Mouse (Mus musculus): Measurements from ENCODE around the gene Mpv17. TPM values are rescaled to one million over a fixed set of nuclear protein-coding genes. Genes with fewer than 3 reads are reported as not detected.

Mpv17 gene
- total and polyA plus RNA-seq, 2 experiments from 2014 or later, result 52.1 to 75.0 TPM

- H3K27ac ChIP-seq, result no peak overlapping the region
- 73% methylated on average over 4 of the region's 4 CpGs for WGBS
- ATAC-seq, result no peak
- H3K36me3 ChIP-seq (ENCODE audit: insufficient read depth, low read length), result peaks cover 43% of the 10 kb centered on the region
- peak; percentile 50 for TF ChIP-seq CTCF (IDR thresholded peaks at IDR 0.05; ENCODE audit: low read depth)
- DNase-seq (ENCODE audit: low spot score), result peak; percentile 36
- no peaks in the 10 kb centered on the region for H3K9me3 ChIP-seq (ENCODE audit: low read length)
- no peak overlapping the region for H3K4me2 ChIP-seq (ENCODE audit: low read depth, low read length)
- no peaks in the 10 kb centered on the region for H3K27me3 ChIP-seq (ENCODE audit: insufficient read depth, low read length)
- H3K4me3 ChIP-seq (ENCODE audit: low read length), result no peak overlapping the region
- H3K9ac ChIP-seq (replicated peaks; ENCODE audit: low read length), result no peak overlapping the region
- peaks cover 7% of the 10 kb centered on the region for H3K4me1 ChIP-seq (ENCODE audit: insufficient read depth, low read length)
Observed at GRCm38 (mm10) chr5:31188223-31188840, 34.3 kb upstream of the Mpv17 start.

GRCm38 (mm10) chr5:31183678-31184077 is 29.6 kb upstream of the Mpv17 start:
- Histone ChIP-seq H3K27me3 (ENCODE audit: insufficient read depth, low read length) (no peaks in the 10 kb centered on the region), H3K4me2 (ENCODE audit: low read depth, low read length) (no peak overlapping the region), H3K9me3 (ENCODE audit: low read length) (no peaks in the 10 kb centered on the region), H3K4me1 (ENCODE audit: insufficient read depth, low read length) (no peaks in the 10 kb centered on the region; the same call in 1 of the 2 replicates), H3K36me3 (ENCODE audit: insufficient read depth, low read length) (peaks cover 19% of the 10 kb centered on the region; the same call in 1 of the 2 replicates), H3K4me3 (ENCODE audit: low read length) (no peak overlapping the region), H3K27ac (no peak overlapping the region), H3K9ac (replicated peaks; ENCODE audit: low read length) (no peak overlapping the region)
- 60% methylated on average over 4 of the region's 4 CpGs for WGBS
- DNase-seq (ENCODE audit: low spot score) (no peak), ATAC-seq (no peak)
- TF ChIP-seq CTCF (IDR thresholded peaks at IDR 0.05; ENCODE audit: low read depth), result no peak

GRCm38 (mm10) chr5:31181183-31181770 is 27.2 kb upstream of the Mpv17 start:
- Histone ChIP-seq H3K27me3 (ENCODE audit: insufficient read depth, low read length) (no peaks in the 10 kb centered on the region), H3K9me3 (ENCODE audit: low read length) (no peaks in the 10 kb centered on the region), H3K36me3 (ENCODE audit: insufficient read depth, low read length) (no peaks in the 10 kb centered on the region), H3K9ac (replicated peaks; ENCODE audit: low read length) (no peak overlapping the region), H3K4me1 (ENCODE audit: insufficient read depth, low read length) (no peaks in the 10 kb centered on the region; the same call in 1 of the 2 replicates), H3K4me3 (ENCODE audit: low read length) (no peak overlapping the region), H3K4me2 (ENCODE audit: low read depth, low read length) (no peak overlapping the region), H3K27ac (no peak overlapping the region)
- DNase-seq (ENCODE audit: low spot score) (no peak), ATAC-seq (no peak)
- no peak for TF ChIP-seq CTCF (IDR thresholded peaks at IDR 0.05; ENCODE audit: low read depth)
- 95% methylated on average over 9 of the region's 9 CpGs for WGBS

- H3K4me1 ChIP-seq (ENCODE audit: insufficient read depth, low read length), result no peaks in the 10 kb centered on the region; the same call in 1 of the 2 replicates
- H3K9ac ChIP-seq (replicated peaks; ENCODE audit: low read length), result peak within 1 kb of the TSS; percentile 81
- peak within 1 kb of the TSS; percentile 89 for H3K4me2 ChIP-seq (ENCODE audit: low read depth, low read length)
- no peaks in the 10 kb centered on the region for H3K9me3 ChIP-seq (ENCODE audit: low read length)
- WGBS, result under 1% methylated on average over 59 of the region's 59 CpGs
- DNase-seq (ENCODE audit: low spot score), result peak; percentile 99
- H3K27ac ChIP-seq, result peak within 1 kb of the TSS; percentile 96
- peak within 1 kb of the TSS; percentile 86 for H3K4me3 ChIP-seq (ENCODE audit: low read length)
- no peaks in the 10 kb centered on the region for H3K36me3 ChIP-seq (ENCODE audit: insufficient read depth, low read length)
- no peaks in the 10 kb centered on the region for H3K27me3 ChIP-seq (ENCODE audit: insufficient read depth, low read length)
- peak; percentile 98 for ATAC-seq
- TF ChIP-seq CTCF (IDR thresholded peaks at IDR 0.05; ENCODE audit: low read depth), result no peak; the same call in 1 of the 2 replicates
Observed at GRCm38 (mm10) chr5:31179766-31180630, 25.9 kb upstream of the Mpv17 start, which contains the start of the genes Gm29609 and Gtf3c2. Gene Gm29609, minus strand, starts transcription at chr5:31179911. Gene Gtf3c2, minus strand, starts transcription at chr5:31180144.

GRCm38 (mm10) chr5:31179301-31179765 is 25.3 kb upstream of the Mpv17 start:
- Histone ChIP-seq H3K9me3 (ENCODE audit: low read length) (no peaks in the 10 kb centered on the region), H3K4me1 (ENCODE audit: insufficient read depth, low read length) (no peaks in the 10 kb centered on the region; the same call in 1 of the 2 replicates), H3K4me2 (ENCODE audit: low read depth, low read length) (peak overlapping the region; percentile 89), H3K9ac (replicated peaks; ENCODE audit: low read length) (peak overlapping the region; percentile 81), H3K36me3 (ENCODE audit: insufficient read depth, low read length) (peaks cover under 1% of the 10 kb centered on the region; the same call in 1 of the 2 replicates), H3K27me3 (ENCODE audit: insufficient read depth, low read length) (no peaks in the 10 kb centered on the region), H3K27ac (peak overlapping the region; percentile 96), H3K4me3 (ENCODE audit: low read length) (peak overlapping the region; percentile 86)
- TF ChIP-seq CTCF (IDR thresholded peaks at IDR 0.05; ENCODE audit: low read depth), result no peak
- DNase-seq (ENCODE audit: low spot score) (peak; percentile 32), ATAC-seq (peak; percentile 73)
- under 1% methylated on average over 25 of the region's 25 CpGs for WGBS

GRCm38 (mm10) chr5:31168630-31169029 is 14.6 kb upstream of the Mpv17 start:
- Histone ChIP-seq H3K4me2 (ENCODE audit: low read depth, low read length) (no peak overlapping the region), H3K27ac (no peak overlapping the region), H3K4me1 (ENCODE audit: insufficient read depth, low read length) (no peaks in the 10 kb centered on the region), H3K9me3 (ENCODE audit: low read length) (no peaks in the 10 kb centered on the region), H3K9ac (replicated peaks; ENCODE audit: low read length) (no peak overlapping the region), H3K36me3 (ENCODE audit: insufficient read depth, low read length) (peaks cover 72% of the 10 kb centered on the region), H3K4me3 (ENCODE audit: low read length) (no peak overlapping the region), H3K27me3 (ENCODE audit: insufficient read depth, low read length) (no peaks in the 10 kb centered on the region)
- no peak for TF ChIP-seq CTCF (IDR thresholded peaks at IDR 0.05; ENCODE audit: low read depth)
- ATAC-seq, result no peak
- 89% methylated on average over 4 of the region's 4 CpGs for WGBS
- DNase-seq (ENCODE audit: low spot score), result no peak
